Mouse (Mus musculus): ENCODE measurements around the gene Celsr3.

DNA sequence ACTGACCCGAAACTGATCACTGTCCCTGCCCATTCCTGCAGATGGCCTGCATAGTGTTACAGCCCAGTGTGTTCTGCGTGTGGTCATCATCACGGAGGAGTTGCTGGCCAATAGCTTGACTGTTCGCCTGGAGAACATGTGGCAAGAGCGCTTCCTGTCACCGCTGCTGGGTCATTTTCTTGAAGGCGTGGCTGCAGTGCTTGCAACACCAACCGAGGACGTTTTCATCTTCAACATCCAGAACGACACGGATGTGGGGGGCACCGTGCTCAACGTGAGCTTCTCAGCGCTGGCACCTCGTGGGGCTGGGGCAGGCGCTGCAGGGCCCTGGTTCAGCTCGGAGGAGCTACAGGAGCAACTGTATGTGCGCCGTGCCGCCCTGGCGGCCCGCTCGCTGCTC lies 5.5 kb downstream of the Celsr3 start:
- TF ChIP-seq EP300 (IDR thresholded peaks at IDR 0.05), result no peak
- no peak for TF ChIP-seq CTCF (IDR thresholded peaks at IDR 0.05)

Data from lung, postnatal 0 days (tissue).